Mouse (Mus musculus) midbrain, embryonic 11.5 days (tissue): ENCODE results near the gene 1700018G05Rik. TPM values are rescaled to one million over a fixed set of nuclear protein-coding genes. Genes with fewer than 3 reads are reported as not detected.
"Not testable (repeated sequence)": the region's sequence is repeated elsewhere in the genome, so short reads cannot be mapped to it uniquely, and the experiment has no call there.

Experiments
- ATAC-seq: fragments of 200-750 bp; cut with Nextera tagmentation; 2 replicates; pipeline ENCODE4 v1.8.0; 2017; ENCODE audit warnings: moderate TSS enrichment, moderate library complexity; ENCODE audit not compliant: low FRiP score
- DNase-seq: peaks from one replicate; pipeline ENCODE4 v3.0.0; 2015; ENCODE audit warnings: low spot score; ENCODE audit errors: missing footprints
- H3K27ac ChIP-seq: fragments of 300-500 bp; sonication (generic); 2 replicates; pipeline ENCODE4 v1.5.1; 2014; ENCODE audit warnings: low read depth, low read length
- H3K27me3 ChIP-seq: fragments of 300-500 bp; sonication (generic); 2 replicates; pipeline ENCODE4 v1.6.1; 2014; ENCODE audit warnings: mild to moderate bottlenecking, low read length, moderate library complexity, mixed read lengths; ENCODE audit not compliant: control insufficient read depth, insufficient read depth
- H3K36me3 ChIP-seq: fragments of 300-500 bp; sonication (generic); 2 replicates; pipeline ENCODE4 v1.6.1; 2014; ENCODE audit warnings: mild to moderate bottlenecking, low read length, moderate library complexity, mixed read lengths; ENCODE audit not compliant: control insufficient read depth, insufficient read depth
- H3K4me1 ChIP-seq: fragments of 300-500 bp; sonication (generic); 2 replicates; pipeline ENCODE4 v1.6.1; 2014; ENCODE audit warnings: low read length; ENCODE audit not compliant: control insufficient read depth, insufficient read depth
- H3K4me2 ChIP-seq: fragments of 300-500 bp; sonication (generic); 2 replicates; pipeline ENCODE4 v1.6.1; 2014; ENCODE audit warnings: mild to moderate bottlenecking, moderate library complexity
- H3K4me3 ChIP-seq: fragments of 300-500 bp; sonication (generic); 2 replicates; pipeline ENCODE4 v1.5.1; 2014; ENCODE audit warnings: low read depth, low read length
- H3K9ac ChIP-seq: fragments of 300-500 bp; sonication (generic); 2 replicates; pipeline ENCODE4 v1.6.1; 2014; ENCODE audit warnings: low read length
- H3K9me3 ChIP-seq: fragments of 300-500 bp; sonication (generic); 2 replicates; pipeline ENCODE4 v1.6.1; 2016; ENCODE audit warnings: low read length; ENCODE audit not compliant: control insufficient read depth
- WGBS: fragments of 180-500 bp; shearing (Covaris S2); extraction: QIAGEN DNeasy Blood & Tissue Kit; methylation state at CpG from one replicate; pipeline ENCODE4 v1.1.7; 2014; 5-methylcytosine and 5-hydroxymethylcytosine counted together
- polyA plus RNA-seq: library from polyadenylated mRNA; unstranded; fragments of >200 nt; fragmentation: Nextera tagmentation; extraction: Ambion mirVana; gene quantifications from 2 replicates; pipeline ENCODE4 v1.2.1, GENCODE M21; 2014

Gene 1700018G05Rik
- polyA plus RNA-seq, result not detected in 2 replicates

- not testable (repeated sequence) for H3K4me2 ChIP-seq, H3K27me3 ChIP-seq, H3K27ac ChIP-seq, ATAC-seq, H3K4me3 ChIP-seq, H3K36me3 ChIP-seq, H3K9ac ChIP-seq, H3K9me3 ChIP-seq, H3K4me1 ChIP-seq, DNase-seq
- WGBS, result 85% methylated on average over 6 of the region's 6 CpGs
Observed at GRCm38 (mm10) chrX:102928072-102928471, at the start of gene 1700018G05Rik. 1700018G05Rik (plus strand) TSS chrX:102928372.

DNA sequence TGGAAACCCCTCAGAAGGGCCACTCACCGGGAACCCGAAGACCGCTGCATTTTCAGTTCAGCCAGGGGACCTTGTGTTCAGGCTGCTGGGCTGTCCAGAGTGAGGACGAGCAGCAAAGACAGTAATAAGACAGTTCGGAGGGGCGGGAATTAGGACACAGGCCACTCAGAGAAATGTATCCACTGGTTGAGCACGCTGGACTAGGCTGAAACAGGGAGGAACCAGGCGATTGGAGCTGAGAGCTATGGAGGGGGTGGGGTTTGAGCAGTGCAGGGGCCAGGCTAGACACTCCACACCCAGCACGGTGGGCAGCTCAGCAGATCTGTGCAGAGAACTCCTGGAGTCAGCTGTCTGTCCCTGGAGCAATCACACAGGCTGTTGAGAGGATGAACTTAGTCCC, 19.6 kb upstream of the 1700018G05Rik start, which contains the start of the genes Dmrtc1a and 1700011M02Rik:
Dmrtc1a (minus strand) TSS at position 101 of the 400 bp plus-strand sequence.
1700011M02Rik (plus strand) TSS at position 319 of the 400 bp plus-strand sequence.
- not testable (repeated sequence) for H3K4me1 ChIP-seq, H3K27me3 ChIP-seq, H3K4me2 ChIP-seq, H3K9ac ChIP-seq, H3K36me3 ChIP-seq, DNase-seq, H3K27ac ChIP-seq, ATAC-seq, H3K9me3 ChIP-seq, H3K4me3 ChIP-seq
- 82% methylated on average over 2 of the region's 9 CpGs for WGBS

GRCm38 (mm10) chrX:102914823-102915222, 13.3 kb upstream of the 1700018G05Rik start:
- H3K4me3 ChIP-seq, H3K27ac ChIP-seq, H3K4me2 ChIP-seq, DNase-seq, H3K36me3 ChIP-seq, H3K9me3 ChIP-seq, H3K4me1 ChIP-seq, H3K27me3 ChIP-seq, ATAC-seq, H3K9ac ChIP-seq: not testable (repeated sequence)
- 76% methylated on average over 1 of the region's 1 CpGs for WGBS

DNA sequence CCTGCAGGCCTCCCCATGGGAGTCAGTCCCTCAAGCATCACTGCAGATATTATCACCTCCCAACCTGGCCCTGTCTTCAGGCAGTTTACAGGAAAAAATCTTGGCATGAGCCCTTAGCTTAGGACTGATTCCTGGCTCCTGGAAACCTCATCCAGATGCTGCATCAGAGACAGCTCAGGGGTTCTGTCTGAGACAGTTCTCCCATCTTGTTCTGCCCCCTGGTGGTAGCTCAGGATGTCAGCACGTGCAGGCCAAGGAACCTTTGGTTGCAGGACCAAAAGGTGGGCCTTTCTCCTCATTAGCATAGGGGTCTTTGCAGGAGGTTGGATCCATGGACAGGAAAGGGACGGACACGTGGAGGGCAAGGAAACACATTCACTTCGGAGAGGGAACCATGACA, 1.5 kb upstream of the 1700018G05Rik start:
- not testable (repeated sequence) for H3K9ac ChIP-seq, H3K27ac ChIP-seq, H3K36me3 ChIP-seq, H3K4me1 ChIP-seq, H3K4me3 ChIP-seq, H3K27me3 ChIP-seq, DNase-seq, H3K9me3 ChIP-seq, H3K4me2 ChIP-seq
- ATAC-seq, result peak; percentile 58; the same call in 1 of the 2 replicates
- 32% methylated on average over 4 of the region's 4 CpGs for WGBS

- peak; percentile 18; the same call in 1 of the 2 replicates for ATAC-seq
- peak; percentile 82 for DNase-seq
Observed at GRCm38 (mm10) chrX:102932992-102933570, 4.9 kb downstream of the 1700018G05Rik start.

GRCm38 (mm10) chrX:102933571-102934394, 5.6 kb downstream of the 1700018G05Rik start:
- Histone ChIP-seq H3K27ac (no peak overlapping the region), H3K27me3 (peaks cover 11% of the 10 kb centered on the region; the same call in 1 of the 2 replicates), H3K4me2 (peak overlapping the region; percentile 57), H3K36me3 (no peaks in the 10 kb centered on the region), H3K4me1 (no peaks in the 10 kb centered on the region), H3K9me3 (no peaks in the 10 kb centered on the region), H3K4me3 (peak overlapping the region; percentile 44), H3K9ac (peak overlapping the region; percentile 64)
- DNase-seq (peak; percentile 96), ATAC-seq (peak; percentile 92)
- WGBS, result 24% methylated on average over 34 of the region's 68 CpGs

More at GRCm38 (mm10) chrX:102932992-102933570, 4.9 kb downstream of the 1700018G05Rik start:
- H3K27ac ChIP-seq, result no peak overlapping the region
- H3K9me3 ChIP-seq, result no peaks in the 10 kb centered on the region
- H3K9ac ChIP-seq, result peak overlapping the region; percentile 64
- no peaks in the 10 kb centered on the region for H3K4me1 ChIP-seq
- WGBS, result 47% methylated on average over 12 of the region's 12 CpGs
- H3K4me3 ChIP-seq, result peak overlapping the region; percentile 44
- H3K36me3 ChIP-seq, result no peaks in the 10 kb centered on the region
- peak overlapping the region; percentile 57 for H3K4me2 ChIP-seq
- peaks cover 11% of the 10 kb centered on the region; the same call in 1 of the 2 replicates for H3K27me3 ChIP-seq

DNA sequence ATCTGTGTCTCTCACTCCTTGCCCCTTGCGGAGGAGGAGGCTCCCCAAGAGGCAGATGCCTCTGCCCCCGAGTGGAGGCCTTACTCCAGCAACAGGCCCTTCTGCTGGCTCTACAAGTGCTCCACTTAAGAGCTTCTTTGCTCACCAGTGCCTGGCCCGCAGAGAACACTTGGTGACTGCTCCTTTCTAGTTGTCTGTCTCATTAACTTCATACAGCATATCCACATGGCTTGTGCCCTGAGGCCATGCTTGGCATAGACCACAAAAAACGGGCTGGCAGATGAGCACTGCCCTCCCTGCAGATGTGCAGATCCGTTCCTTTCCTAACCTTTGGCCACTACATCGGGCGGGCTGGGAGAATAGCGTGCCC, 6.2 kb downstream of the 1700018G05Rik start:
- peak overlapping the region; percentile 64; the same call in 1 of the 2 replicates for H3K9ac ChIP-seq
- H3K4me3 ChIP-seq, result peak overlapping the region; percentile 44
- no peak overlapping the region for H3K27ac ChIP-seq
- peaks cover 11% of the 10 kb centered on the region; the same call in 1 of the 2 replicates for H3K27me3 ChIP-seq
- H3K36me3 ChIP-seq, result no peaks in the 10 kb centered on the region
- WGBS, result 51% methylated on average over 8 of the region's 8 CpGs
- peak overlapping the region; percentile 57; the same call in 1 of the 2 replicates for H3K4me2 ChIP-seq
- DNase-seq, result peak; percentile 73
- H3K9me3 ChIP-seq, result no peaks in the 10 kb centered on the region
- H3K4me1 ChIP-seq, result no peaks in the 10 kb centered on the region
- ATAC-seq, result no peak

DNA sequence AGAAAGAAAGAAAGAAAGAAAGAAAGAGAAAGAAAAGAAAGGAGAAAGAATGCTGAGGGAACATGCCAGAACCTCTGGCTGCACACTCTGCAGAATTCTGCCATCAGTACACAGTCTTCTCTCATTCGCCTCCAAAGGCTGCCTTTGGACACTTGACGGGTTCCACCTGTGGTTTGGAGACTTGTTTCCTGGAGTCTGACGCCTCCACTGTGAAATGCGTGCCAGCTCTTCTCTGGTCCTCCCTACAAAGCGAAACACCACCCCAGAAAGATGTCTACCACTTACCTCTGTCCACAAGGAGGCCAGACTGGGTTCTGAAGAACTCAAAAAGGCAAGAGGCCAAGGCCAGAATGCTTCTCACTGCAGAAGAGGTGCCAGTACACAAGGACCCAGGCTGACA, 8.6 kb downstream of the 1700018G05Rik start:
- no peaks in the 10 kb centered on the region for H3K4me1 ChIP-seq
- WGBS, result 76% methylated on average over 5 of the region's 5 CpGs
- no peaks in the 10 kb centered on the region for H3K9me3 ChIP-seq
- no peak overlapping the region for H3K27ac ChIP-seq
- no peak for DNase-seq
- no peak for ATAC-seq
- H3K36me3 ChIP-seq, result no peaks in the 10 kb centered on the region
- no peak overlapping the region for H3K4me2 ChIP-seq
- H3K9ac ChIP-seq, result no peak overlapping the region
- no peak overlapping the region for H3K4me3 ChIP-seq
- peaks cover 14% of the 10 kb centered on the region; the same call in 1 of the 2 replicates for H3K27me3 ChIP-seq

DNA sequence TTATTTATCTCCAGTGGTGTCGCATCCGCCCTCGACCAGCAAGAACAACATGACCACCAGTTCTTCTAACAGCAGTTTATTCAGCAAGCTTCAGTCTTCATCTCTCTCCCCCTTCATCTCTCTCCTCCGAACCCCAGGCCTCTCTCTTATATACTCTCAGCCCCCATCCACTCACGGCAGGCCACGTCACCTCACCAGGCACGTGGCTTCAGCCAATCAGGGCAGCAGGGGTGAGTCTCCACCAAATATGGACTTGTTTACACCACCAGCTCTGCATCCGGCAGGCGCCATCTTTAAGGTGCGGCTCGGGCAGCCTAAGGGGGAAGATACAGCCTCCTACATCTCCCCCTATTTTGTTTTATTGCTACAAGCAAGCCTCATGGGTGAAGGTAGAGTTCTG, 22.0 kb downstream of the 1700018G05Rik start:
- not testable (repeated sequence) for DNase-seq, H3K27ac ChIP-seq, ATAC-seq, H3K4me2 ChIP-seq, H3K27me3 ChIP-seq, H3K4me3 ChIP-seq, H3K9me3 ChIP-seq, H3K4me1 ChIP-seq, H3K36me3 ChIP-seq, H3K9ac ChIP-seq
- 94% methylated on average over 11 of the region's 11 CpGs for WGBS
